Mouse (Mus musculus) MEL (cell line): ENCODE data around the gene Macrod2.

Experiments used
- CTCF ChIP-seq, 3 experiments: IDR thresholded peaks in 2 of 3; conservative IDR thresholded peaks in 1 of 3; 2 replicates each; pipeline ENCODE4 v1.5.1; 2011 to 2012; ENCODE audit warnings: low read length in 3 of 3, low read depth in 2 of 3, mild to moderate bottlenecking in 2 of 3, improper control_type of control experiment in 1 of 3, inconsistent platforms in 1 of 3, mixed read lengths in 1 of 3, moderate library complexity in 1 of 3; ENCODE audit not compliant: control insufficient read depth in 1 of 3, insufficient read depth in 1 of 3, poor library complexity in 1 of 3, severe bottlenecking in 1 of 3
- ETS1 ChIP-seq: IDR thresholded peaks from 2 replicates; pipeline ENCODE4 v1.6.1; 2012; ENCODE audit warnings: low read depth, mild to moderate bottlenecking, inconsistent platforms, low read length, improper control_type of control experiment, moderate library complexity
- GABPA ChIP-seq: IDR thresholded peaks from 2 replicates; pipeline ENCODE4 v1.6.1; 2012; ENCODE audit warnings: low read depth, mild to moderate bottlenecking, inconsistent platforms, low read length, improper control_type of control experiment, moderate library complexity
- GATA1 ChIP-seq: IDR thresholded peaks from 2 replicates; pipeline ENCODE4 v1.6.1; 2011; ENCODE audit warnings: low read depth, low read length, improper control_type of control experiment
- MYB ChIP-seq: IDR thresholded peaks from 2 replicates; pipeline ENCODE4 v1.6.1; 2011; ENCODE audit warnings: mild to moderate bottlenecking, low read depth, low read length, improper control_type of control experiment
- SIN3A ChIP-seq: IDR thresholded peaks from 2 replicates; pipeline ENCODE4 v1.6.1; 2012; ENCODE audit warnings: low read length, improper control_type of control experiment, inconsistent platforms
- USF2 ChIP-seq, 2 experiments: IDR thresholded peaks; 2 replicates each; pipeline ENCODE4 v1.6.1; 2011 to 2012; ENCODE audit warnings: improper control_type of control experiment in 2 of 2, low read length in 2 of 2, borderline replicate concordance in 1 of 2, inconsistent platforms in 1 of 2, low read depth in 1 of 2, mild to moderate bottlenecking in 1 of 2; ENCODE audit not compliant: insufficient read depth in 1 of 2
- ZC3H11A ChIP-seq: IDR thresholded peaks from 2 replicates; pipeline ENCODE4 v1.6.1; 2012; ENCODE audit warnings: low read depth, mild to moderate bottlenecking, inconsistent platforms, low read length, improper control_type of control experiment

- TF ChIP-seq GABPA, result no peak
- no peak for TF ChIP-seq GATA1
- no peak for TF ChIP-seq MYB
- TF ChIP-seq USF2 (IDR thresholded peaks at IDR 0.05; ENCODE audit: borderline replicate concordance in 1 of 2, insufficient read depth in 1 of 2, low read depth in 1 of 2, low read length in 2 of 2), result no peak
- no peak for TF ChIP-seq ETS1
- TF ChIP-seq CTCF (IDR thresholded peaks at IDR 0.05 in 2 of 3, conservative IDR thresholded peaks at IDR 0.05 in 1 of 3; ENCODE audit: control insufficient read depth in 1 of 3, insufficient read depth in 1 of 3, low read depth in 2 of 3, low read length in 3 of 3, poor library complexity in 1 of 3, severe bottlenecking in 1 of 3), result no peak
- TF ChIP-seq SIN3A, result no peak
- no peak for TF ChIP-seq ZC3H11A
Observed at GRCm38 (mm10) chr2:141182034-141182759, 787.1 kb downstream of the Macrod2 start.
